Mouse (Mus musculus) thymus, postnatal 0 days (tissue): ENCODE measurements around the gene Arhgef26. TPM values are rescaled to one million over a fixed set of nuclear protein-coding genes. Genes with fewer than 3 reads are reported as not detected.

Experiments used
- DNase-seq: peaks from one replicate; pipeline ENCODE4 v3.0.0-alpha.2; 2015; ENCODE audit warnings: low spot score
- polyA plus RNA-seq: library from polyadenylated mRNA; unstranded; fragments of >200 nt; fragmentation: Nextera tagmentation; extraction: Ambion mirVana; gene quantifications from 2 replicates; pipeline ENCODE4 v1.2.1, GENCODE M21; 2015

Gene Arhgef26
- 1.5 and 1.8 TPM in 2 replicates for polyA plus RNA-seq

DNA sequence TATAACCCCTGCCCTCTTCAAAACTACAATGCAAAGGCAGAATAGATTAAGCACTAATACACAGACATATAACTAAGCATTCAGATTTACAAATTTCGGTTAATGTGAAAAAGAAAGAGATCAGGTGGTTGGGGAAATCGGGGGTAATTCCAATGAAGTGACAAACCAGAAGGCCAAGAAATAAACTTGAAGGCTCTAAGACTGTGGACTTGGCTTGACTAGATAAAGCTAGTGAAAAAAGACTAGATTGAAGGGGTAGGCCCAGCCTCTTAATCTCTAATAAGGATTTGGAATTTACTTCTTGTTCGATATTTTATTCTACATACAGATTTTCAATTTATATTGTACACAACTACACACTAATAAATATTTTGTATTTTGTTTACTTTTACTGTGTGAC lies at the start of gene Arhgef26:
Gene Arhgef26 (plus strand): TSS at position 301 of the 400 bp plus-strand sequence.
- DNase-seq = no peak

DNA sequence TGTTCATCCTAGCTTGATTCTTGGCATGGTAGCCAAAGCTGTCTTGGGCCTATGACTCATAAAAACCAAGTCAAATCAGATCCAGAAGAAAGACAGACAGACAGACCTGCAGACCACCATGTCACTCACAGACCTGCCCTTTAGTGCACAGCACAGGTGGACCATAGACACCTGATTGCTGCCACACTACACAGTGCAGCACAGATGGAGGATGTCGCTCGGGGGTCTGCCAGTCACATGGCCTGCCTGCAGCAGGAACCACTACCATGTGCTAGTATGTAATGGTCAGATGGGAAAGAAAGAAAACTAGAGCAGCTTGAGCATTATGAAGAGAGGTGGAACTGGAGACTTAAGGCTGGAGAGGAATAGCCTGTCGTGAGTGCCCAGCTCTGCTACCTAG lies 27.7 kb upstream of the Arhgef26 start:
- no peak for DNase-seq

GRCm38 (mm10) chr3:62311224-62311623 lies 26.9 kb upstream of the Arhgef26 start:
- DNase-seq = no peak

- DNase-seq = no peak
Measured at GRCm38 (mm10) chr3:62324708-62325107, 13.4 kb upstream of the Arhgef26 start.

DNA sequence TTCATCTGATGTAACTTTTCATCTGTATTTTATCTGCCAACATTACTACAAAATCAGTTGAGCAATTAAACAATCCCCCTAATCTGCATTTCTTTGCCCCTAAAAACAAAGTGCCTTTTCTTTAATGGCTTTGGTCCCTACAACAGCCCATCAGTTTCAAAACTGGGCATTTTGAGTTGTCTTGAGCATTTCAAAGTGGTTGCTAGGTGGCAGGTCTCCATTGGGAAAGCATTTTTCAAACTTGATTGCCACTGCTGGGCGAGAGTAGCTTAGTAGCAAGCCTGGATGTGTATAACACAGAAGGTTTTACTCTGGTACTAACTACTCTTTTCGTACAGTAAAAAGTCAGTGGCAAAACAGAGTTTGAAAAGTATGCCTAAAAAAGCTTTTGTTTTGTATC lies 10.2 kb upstream of the Arhgef26 start:
- DNase-seq = no peak

GRCm38 (mm10) chr3:62338461-62338853 lies 313 bp downstream of the Arhgef26 start:
- DNase-seq = no peak

- no peak for DNase-seq
Measured at GRCm38 (mm10) chr3:62338854-62339515, 841 bp downstream of the Arhgef26 start.

DNA sequence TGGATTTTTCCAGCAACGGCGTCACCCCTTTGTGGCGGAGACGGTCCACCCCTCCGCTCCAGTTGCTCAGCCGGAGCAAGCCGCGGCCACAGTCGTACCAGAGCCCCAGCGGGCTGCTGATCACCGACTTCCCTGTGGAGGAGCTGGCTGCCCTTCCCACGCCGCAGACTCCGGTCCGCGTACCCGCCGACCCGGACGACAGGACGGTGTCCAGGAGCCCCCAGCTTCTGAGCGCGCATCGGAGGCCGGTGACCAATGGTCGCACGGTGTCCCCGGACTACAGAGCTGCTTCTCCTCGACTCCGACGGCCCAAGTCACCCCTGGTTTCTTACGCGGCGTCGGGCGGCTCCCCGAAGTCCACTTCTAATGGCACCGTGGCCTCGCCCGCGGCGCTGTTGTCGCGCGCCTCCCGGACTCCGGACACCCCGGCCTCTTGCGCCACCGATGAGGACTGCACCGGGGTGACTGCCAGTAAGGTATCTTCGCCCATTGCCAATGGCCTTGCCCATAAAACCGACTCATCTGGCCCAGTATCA lies 1.4 kb downstream of the Arhgef26 start:
- DNase-seq = no peak

DNA sequence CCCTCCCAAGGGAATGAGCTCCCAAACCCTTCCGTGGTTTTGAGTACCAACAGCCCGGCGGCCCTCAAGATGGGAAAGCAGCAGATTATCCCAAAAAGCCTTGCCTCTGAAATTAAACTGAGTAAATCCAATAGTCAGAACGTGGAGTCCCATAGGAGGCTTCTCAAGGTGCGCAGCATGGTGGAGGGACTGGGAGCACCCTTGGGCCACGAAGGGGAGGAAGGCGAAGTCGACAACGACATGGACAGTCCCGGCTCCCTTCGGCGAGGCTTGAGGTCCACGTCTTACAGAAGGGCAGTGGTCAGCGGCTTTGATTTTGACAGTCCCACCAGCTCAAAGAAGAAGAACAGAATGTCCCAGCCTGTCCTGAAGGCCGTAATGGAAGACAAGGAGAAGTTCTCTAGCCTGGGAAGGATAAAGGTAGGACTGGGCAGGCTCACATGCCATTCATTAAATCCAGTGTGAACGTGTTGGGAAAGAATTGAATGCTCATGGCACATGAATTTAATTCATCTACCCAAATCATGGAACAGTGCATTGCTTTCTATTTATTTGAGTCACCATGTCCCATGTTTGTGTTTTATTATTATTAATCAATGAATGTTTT lies 2.1 kb downstream of the Arhgef26 start:
- no peak for DNase-seq

DNA sequence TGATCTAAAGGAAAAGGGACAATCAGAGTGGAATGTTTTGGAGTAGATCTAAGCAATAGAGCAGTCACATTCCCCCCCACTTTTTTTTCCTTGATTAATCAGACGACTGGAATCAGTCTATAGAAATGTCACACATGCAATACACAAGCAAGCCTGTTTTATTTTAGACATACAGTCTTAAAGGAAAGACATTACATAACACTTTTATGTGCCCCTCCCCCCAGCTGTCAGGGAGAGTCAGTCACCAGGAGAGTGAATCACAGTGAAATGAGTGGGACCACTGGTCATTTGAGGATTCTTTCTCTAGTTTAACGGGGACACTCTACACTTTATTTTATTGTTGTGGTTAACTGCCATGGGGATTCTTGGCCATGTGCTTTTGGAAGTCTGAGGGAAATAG lies 2.7 kb downstream of the Arhgef26 start:
- no peak for DNase-seq

DNA sequence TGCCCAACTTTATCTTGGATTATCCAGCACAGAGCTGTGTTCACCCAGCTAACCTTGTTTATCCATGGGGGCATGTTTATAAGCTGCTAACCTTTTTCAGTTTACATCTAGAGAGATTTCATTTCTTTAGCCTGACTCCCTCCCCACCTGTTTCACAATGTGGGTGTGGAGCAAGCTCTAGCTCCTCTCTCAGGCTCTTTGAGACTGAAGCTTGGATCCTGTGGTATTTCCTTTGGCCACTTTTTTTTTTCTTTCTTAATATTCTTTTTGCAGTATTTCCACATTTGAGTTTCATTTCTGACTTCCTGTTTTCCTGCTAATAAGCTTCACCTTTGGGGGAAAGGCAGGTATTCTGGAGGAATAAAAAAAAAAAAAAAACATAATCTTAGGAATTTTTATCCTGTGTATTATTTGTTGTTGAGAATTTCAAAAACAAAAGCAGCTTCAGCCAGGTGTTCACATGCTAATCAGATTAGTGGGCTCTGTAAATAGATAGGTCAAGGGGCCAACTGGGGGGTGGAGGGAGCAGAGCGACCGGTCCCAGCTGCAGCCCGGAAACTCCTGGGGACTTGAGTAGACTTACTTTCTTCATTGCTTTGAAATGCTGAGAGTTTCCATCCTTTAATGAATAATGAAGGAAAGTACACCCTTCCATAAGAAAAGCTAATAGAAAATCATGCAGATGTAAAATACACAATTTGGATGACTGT lies 3.5 kb downstream of the Arhgef26 start:
- DNase-seq = no peak

GRCm38 (mm10) chr3:62348514-62349217 lies 10.5 kb downstream of the Arhgef26 start:
- no peak for DNase-seq

DNA sequence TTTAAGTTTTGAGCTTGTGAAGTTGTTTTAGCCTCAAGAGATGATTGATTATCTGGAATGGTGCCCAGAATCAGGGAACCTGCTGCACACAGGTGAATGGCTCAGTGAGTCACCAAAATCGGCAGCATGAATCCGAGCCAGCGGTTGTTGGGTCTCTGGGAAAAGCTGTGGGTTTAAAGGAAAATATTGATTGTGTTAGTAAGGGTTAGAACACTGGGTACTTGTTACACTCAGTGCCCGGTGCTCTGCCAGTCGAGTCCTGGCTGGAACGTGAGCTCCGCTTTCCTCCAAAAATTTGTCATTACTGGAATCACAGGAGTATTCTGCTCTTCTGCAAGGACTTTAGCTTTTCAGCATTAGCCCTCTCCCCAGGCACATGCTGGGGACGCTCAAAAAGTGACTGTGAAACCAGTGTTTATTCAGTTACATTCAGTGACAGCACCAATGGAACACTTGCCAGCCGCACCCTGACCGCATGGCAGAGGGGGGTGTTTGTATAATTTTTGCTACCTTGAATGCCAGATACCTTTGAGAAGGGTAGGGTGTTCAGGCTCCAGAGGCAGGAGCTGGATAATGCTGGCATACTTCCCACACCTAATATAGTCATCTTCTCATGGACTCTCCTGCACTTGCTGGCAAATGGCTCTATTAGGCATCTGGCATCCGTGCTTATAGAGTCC lies 11.2 kb downstream of the Arhgef26 start:
- DNase-seq = no peak

DNA sequence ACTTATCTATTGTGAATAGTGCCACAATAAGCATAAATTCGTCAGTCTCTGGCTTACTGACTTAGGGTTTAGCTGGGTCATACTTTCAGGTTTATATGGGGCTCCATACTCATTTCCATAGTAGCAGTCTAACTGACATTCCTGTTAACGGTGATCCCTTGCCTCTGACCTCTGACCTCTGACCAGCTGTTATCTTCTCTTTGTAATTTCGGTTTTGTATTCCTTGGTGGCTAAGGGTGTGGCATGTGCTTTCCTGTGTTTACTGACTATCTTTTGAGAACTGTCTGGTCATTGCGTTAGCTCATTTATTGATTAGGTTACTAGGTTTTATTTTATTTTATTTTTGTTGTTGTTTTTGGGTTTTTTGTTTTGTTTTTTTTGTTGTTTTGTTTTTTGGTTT lies 13.9 kb downstream of the Arhgef26 start:
- DNase-seq = no peak

DNA sequence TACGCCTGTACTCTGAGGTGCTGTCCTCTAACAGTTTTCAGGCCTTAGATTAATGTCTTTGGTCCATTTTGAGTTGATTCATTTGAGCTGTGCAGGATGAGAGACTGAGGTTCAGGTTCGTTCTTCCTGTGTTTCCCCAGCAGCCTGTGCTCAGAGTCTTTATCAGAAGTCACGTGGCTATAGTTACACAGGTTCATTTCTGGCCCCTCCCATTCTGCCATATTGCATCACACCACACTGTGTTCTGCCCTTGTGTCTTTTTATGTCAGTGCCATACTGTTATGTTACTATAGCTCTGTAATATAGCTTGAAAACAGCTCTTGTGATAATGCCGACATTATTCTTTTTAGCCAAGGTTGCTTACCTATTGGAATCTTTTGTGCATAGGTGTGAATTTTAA lies 14.7 kb downstream of the Arhgef26 start:
- DNase-seq = no peak

GRCm38 (mm10) chr3:62367882-62368281 lies 29.7 kb downstream of the Arhgef26 start:
- DNase-seq = no peak

DNA sequence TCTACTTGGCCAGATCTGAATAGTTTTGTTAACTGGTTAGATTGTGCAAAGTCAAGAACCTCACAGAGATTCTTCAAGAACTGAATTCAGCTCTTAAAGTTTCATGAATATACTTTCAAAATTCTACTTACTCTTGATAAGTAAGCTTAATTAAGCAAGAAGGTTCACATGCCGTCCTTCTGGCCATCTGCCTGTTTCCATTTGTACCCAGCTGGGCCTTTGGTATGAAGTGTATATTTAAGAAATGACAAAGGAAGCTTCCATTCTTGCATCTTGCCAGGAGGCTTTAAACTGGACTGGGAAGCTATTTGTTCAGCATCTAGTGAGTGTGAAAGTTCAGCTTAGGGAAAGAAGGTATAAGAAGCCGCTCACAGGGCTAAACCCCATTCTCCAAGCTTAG lies 34.7 kb downstream of the Arhgef26 start:
- DNase-seq = no peak

GRCm38 (mm10) chr3:62374346-62374745 lies 36.2 kb downstream of the Arhgef26 start:
- DNase-seq = no peak

DNA sequence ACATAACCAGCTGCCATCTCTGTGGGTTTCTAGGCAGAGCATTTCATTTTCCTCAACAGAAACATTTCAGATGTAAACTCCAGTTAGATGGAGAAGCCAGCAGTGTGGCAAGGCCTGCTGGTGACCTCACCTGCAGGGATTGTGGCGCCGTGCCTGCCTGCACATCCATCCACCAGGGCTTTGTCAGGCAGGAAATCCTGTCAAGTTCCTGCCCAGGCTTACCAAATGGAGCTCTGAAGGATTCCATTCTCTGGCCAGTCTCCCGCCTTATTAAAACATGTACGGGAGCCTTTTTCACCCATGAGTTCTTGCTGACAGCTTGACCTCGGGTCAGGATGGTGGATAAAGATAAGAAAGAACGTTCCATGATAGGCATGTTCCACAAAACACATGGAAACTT lies 36.7 kb downstream of the Arhgef26 start:
- DNase-seq = no peak

DNA sequence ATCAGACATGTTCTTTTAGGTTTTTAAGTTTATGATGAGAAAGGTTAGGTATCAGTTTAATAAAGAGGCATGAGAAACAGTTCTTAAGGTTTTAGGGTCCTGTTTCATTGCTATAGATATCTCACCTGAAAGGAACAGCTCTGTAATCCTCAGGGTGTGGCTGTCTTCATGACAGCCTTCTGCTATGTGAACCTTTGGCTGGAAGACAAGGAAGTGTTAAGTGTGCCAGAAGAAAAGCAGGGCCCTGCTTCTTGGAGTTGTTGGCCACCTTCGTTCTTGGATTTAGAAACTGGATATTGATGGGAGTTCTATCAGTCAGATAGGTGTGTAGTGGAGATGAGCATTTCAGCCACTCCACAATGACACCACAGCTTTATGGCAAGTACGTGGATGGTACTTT lies 38.6 kb downstream of the Arhgef26 start:
- DNase-seq = no peak

DNA sequence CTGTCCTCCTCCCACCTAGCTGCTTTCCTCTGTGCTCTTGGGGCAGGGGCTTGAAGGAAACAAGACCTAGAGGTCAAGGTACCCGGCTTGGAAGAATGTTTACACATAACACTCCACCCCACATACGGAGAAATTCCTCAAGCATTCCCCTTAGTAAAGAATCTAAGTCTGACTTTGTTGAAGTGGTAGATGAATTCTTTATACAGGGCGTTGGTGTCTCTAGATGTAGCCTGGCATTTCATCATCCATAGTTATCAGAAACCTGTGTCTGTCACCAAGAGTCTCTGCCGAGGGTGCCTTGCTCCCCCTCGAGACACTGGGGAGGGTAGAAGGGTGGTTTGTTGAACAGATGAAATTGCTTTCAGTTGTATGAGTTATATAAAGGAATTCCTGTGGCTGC lies 41.8 kb downstream of the Arhgef26 start:
- no peak for DNase-seq
